ENCODE assay signal across 9 mouse cellular contexts in the genomic region with DNA sequence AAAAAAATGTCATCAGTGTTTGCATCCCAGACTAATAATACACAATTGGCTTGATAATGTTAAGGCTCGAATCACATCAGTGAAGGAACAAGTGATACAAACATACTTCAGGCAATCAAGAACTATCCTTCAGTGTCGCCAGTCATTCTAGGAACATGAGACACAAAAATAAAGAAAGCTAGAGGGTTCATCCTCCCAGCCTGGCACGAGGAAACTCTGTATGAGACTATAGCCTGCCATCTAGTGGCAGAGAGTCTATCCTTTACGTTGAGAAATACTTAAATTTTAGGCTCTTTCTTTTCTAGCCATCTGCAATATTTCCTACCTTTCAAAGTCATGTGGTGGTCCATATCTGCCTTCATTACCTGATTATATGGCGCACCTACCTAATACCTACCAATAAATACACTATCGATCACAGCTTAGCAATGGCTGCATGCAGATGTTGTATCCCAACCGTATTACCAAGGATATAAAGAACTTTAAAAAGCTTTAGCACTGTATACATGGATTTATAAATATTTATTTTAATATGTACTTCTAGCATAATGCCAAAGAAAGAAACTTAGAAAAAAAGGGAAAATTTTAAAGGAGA.
DNase-seq lines count a peak whose midpoint lies in the region; ATAC-seq and TF ChIP-seq lines count a peak whose summit lies in the region.
"Had no signal": no experiment of that assay in that cellular context is flagged by ENCODE, and none has a peak within 500 bp of the region (broad histone marks: within the 10 kb centered on the region; RNA-seq: fewer than 3 reads in every experiment).

No protein-coding gene starts in this region.

- peak; percentile 54; the same call in 1 of the 2 replicates for ATAC-seq in hindbrain, embryonic 13.5 days (ENCODE audit: low FRiP score)
- no peak for ATAC-seq in hindbrain, embryonic 16.5 days
- ATAC-seq in hindbrain, embryonic 15.5 days (ENCODE audit: low FRiP score, low read depth): peak; percentile 59; the same call in 1 of the 2 replicates

- no peaks in the 10 kb centered on the region for H3K79me2 ChIP-seq in MEL (ENCODE audit: control insufficient read depth, insufficient read depth, low read length, poor library complexity)

- TF ChIP-seq POLR2A in MEL (IDR thresholded peaks at IDR 0.05; ENCODE audit: control insufficient read depth in 1 of 2, insufficient read depth in 1 of 2, low read depth in 1 of 2, low read length in 2 of 2, poor library complexity in 1 of 2): no peak

- H3K36me3 ChIP-seq in hindbrain, embryonic 13.5 days: no peaks in the 10 kb centered on the region
- H3K36me3 ChIP-seq in hindbrain, embryonic 16.5 days (ENCODE audit: control insufficient read depth, insufficient read depth, low read length): no peaks in the 10 kb centered on the region
- no peaks in the 10 kb centered on the region for H3K36me3 ChIP-seq in MEL (ENCODE audit: control insufficient read depth in 1 of 2, insufficient read depth in 2 of 2, low read length in 2 of 2)
- H3K36me3 ChIP-seq in hindbrain, embryonic 15.5 days: no peaks in the 10 kb centered on the region
- H3K36me3 ChIP-seq: embryonic facial prominence, embryonic 12.5 days had no signal

- H3K9me3 ChIP-seq in hindbrain, embryonic 13.5 days: no peaks in the 10 kb centered on the region
- no peaks in the 10 kb centered on the region for H3K9me3 ChIP-seq in hindbrain, embryonic 16.5 days (ENCODE audit: control insufficient read depth, low read length)
- H3K9me3 ChIP-seq in MEL (replicated peaks; ENCODE audit: insufficient read depth, low read length): no peaks in the 10 kb centered on the region
- H3K9me3 ChIP-seq in hindbrain, embryonic 15.5 days: no peaks in the 10 kb centered on the region
- H3K9me3 ChIP-seq: embryonic facial prominence, embryonic 12.5 days had no signal

- H3K27ac ChIP-seq in hindbrain, embryonic 13.5 days: no peak overlapping the region
- H3K27ac ChIP-seq in hindbrain, embryonic 16.5 days (ENCODE audit: low read depth, low read length): no peak overlapping the region
- no peak overlapping the region for H3K27ac ChIP-seq in MEL (ENCODE audit: control insufficient read depth, low read depth, low read length)
- H3K27ac ChIP-seq in hindbrain, embryonic 15.5 days (replicated peaks): no peak overlapping the region
- H3K27ac ChIP-seq: embryonic facial prominence, embryonic 12.5 days had no signal

- H3K4me2 ChIP-seq in hindbrain, embryonic 13.5 days: no peak overlapping the region
- no peak overlapping the region for H3K4me2 ChIP-seq in hindbrain, embryonic 16.5 days (ENCODE audit: low read length)
- no peak overlapping the region for H3K4me2 ChIP-seq in hindbrain, embryonic 15.5 days
- H3K4me2 ChIP-seq: embryonic facial prominence, embryonic 12.5 days had no signal

- TF ChIP-seq CTCF in MEL (IDR thresholded peaks at IDR 0.05 in 2 of 3, conservative IDR thresholded peaks at IDR 0.05 in 1 of 3; ENCODE audit: control insufficient read depth in 1 of 3, insufficient read depth in 1 of 3, low read depth in 2 of 3, low read length in 3 of 3, poor library complexity in 1 of 3, severe bottlenecking in 1 of 3): peak in 2 of 3 experiments; percentile 13 to 41; a peak in 3 of 6 replicates

- no peak overlapping the region for H3K4me3 ChIP-seq in hindbrain, embryonic 13.5 days
- H3K4me3 ChIP-seq in hindbrain, embryonic 16.5 days (ENCODE audit: low read length): no peak overlapping the region
- H3K4me3 ChIP-seq in MEL (ENCODE audit: control insufficient read depth in 1 of 2, insufficient read depth in 1 of 2, low read depth in 2 of 2, low read length in 2 of 2): no peak overlapping the region
- H3K4me3 ChIP-seq in hindbrain, embryonic 15.5 days: no peak overlapping the region
- H3K4me3 ChIP-seq: embryonic facial prominence, embryonic 12.5 days had no signal

- no peaks in the 10 kb centered on the region for H3K4me1 ChIP-seq in hindbrain, embryonic 13.5 days (replicated peaks)
- no peaks in the 10 kb centered on the region for H3K4me1 ChIP-seq in hindbrain, embryonic 16.5 days (ENCODE audit: control insufficient read depth, insufficient read depth, low read depth, low read length)
- no peaks in the 10 kb centered on the region for H3K4me1 ChIP-seq in MEL (ENCODE audit: control insufficient read depth in 1 of 2, insufficient read depth in 2 of 2, low read length in 2 of 2)
- no peaks in the 10 kb centered on the region for H3K4me1 ChIP-seq in hindbrain, embryonic 15.5 days (replicated peaks)
- H3K4me1 ChIP-seq: embryonic facial prominence, embryonic 12.5 days had no signal

- TF ChIP-seq EP300 in MEL (IDR thresholded peaks at IDR 0.05; ENCODE audit: low read depth in 1 of 2, low read length in 2 of 2): no peak

- no peaks in the 10 kb centered on the region for H3K27me3 ChIP-seq in hindbrain, embryonic 13.5 days
- no peaks in the 10 kb centered on the region for H3K27me3 ChIP-seq in hindbrain, embryonic 16.5 days (replicated peaks; ENCODE audit: control insufficient read depth, insufficient read depth, low read length)
- no peaks in the 10 kb centered on the region for H3K27me3 ChIP-seq in MEL (ENCODE audit: control insufficient read depth in 1 of 2, insufficient read depth in 2 of 2, low read length in 2 of 2)
- no peaks in the 10 kb centered on the region for H3K27me3 ChIP-seq in hindbrain, embryonic 15.5 days
- H3K27me3 ChIP-seq: embryonic facial prominence, embryonic 12.5 days had no signal

- DNase-seq in 3T3-L1 (ENCODE audit: low read depth, low spot score) (peak; percentile 57), MEL (ENCODE audit: low read depth, low spot score) (peak; percentile 13)
- DNase-seq in urinary bladder, postnatal 14 days (ENCODE audit: low spot score): no peak
- DNase-seq in layer of hippocampus, adult 9-11 months: no peak
- no peak for DNase-seq in right cerebral cortex, adult 2 months (ENCODE audit: low spot score in 2 of 2)

- H3K9ac ChIP-seq in hindbrain, embryonic 13.5 days: no peak overlapping the region
- H3K9ac ChIP-seq in hindbrain, embryonic 16.5 days (ENCODE audit: low read depth, low read length): no peak overlapping the region
- H3K9ac ChIP-seq in MEL (ENCODE audit: control insufficient read depth, low read depth, low read length, poor library complexity, severe bottlenecking): no peak overlapping the region
- no peak overlapping the region for H3K9ac ChIP-seq in hindbrain, embryonic 15.5 days
- H3K9ac ChIP-seq: embryonic facial prominence, embryonic 12.5 days had no signal

- WGBS in hindbrain, embryonic 13.5 days: 48% methylated on average over 7 of the region's 7 CpGs
- WGBS in hindbrain, embryonic 16.5 days: 47% methylated on average over 7 of the region's 7 CpGs
- 47% methylated on average over 7 of the region's 7 CpGs for WGBS in hindbrain, embryonic 15.5 days

- TF ChIP-seq RAD21 in MEL (IDR thresholded peaks at IDR 0.05; ENCODE audit: low read depth, low read length): peak; percentile 27

TF ChIP-seq in MEL, 35 proteins besides CTCF, POLR2A, EP300 and RAD21:
- TF ChIP-seq TCF12 (IDR thresholded peaks at IDR 0.05; ENCODE audit: low read depth, low read length) (no peak), ZNF384 (IDR thresholded peaks at IDR 0.05; ENCODE audit: low read depth, low read length) (no peak), ETS1 (IDR thresholded peaks at IDR 0.05; ENCODE audit: low read depth, low read length) (no peak), MAX (IDR thresholded peaks at IDR 0.05; ENCODE audit: low read length) (no peak), MXI1 (IDR thresholded peaks at IDR 0.05; ENCODE audit: low read depth, low read length) (no peak), SMC3 (IDR thresholded peaks at IDR 0.05; ENCODE audit: low read depth, low read length) (peak; percentile 29; the same call in 1 of the 2 replicates), NRF1 (IDR thresholded peaks at IDR 0.05; ENCODE audit: insufficient read depth, low read depth, low read length, poor library complexity, severe bottlenecking) (no peak), ZC3H11A (IDR thresholded peaks at IDR 0.05; ENCODE audit: low read depth, low read length) (0 out of 2 replicates have a peak, but pooled peaks have one; percentile 12), GABPA (IDR thresholded peaks at IDR 0.05; ENCODE audit: low read depth, low read length) (no peak)

Comparison
In these comparisons a context has a peak if more than half of its experiments do, and no peak if none do; other contexts are left out.
1. DNase-seq: peak in 3T3-L1 (single experiment) and MEL (single experiment); none in urinary bladder, postnatal 14 days (single experiment), layer of hippocampus, adult 9-11 months (single experiment) and right cerebral cortex, adult 2 months (0 of 2).